Mouse (Mus musculus) adrenal gland (tissue): ENCODE measurements around the gene Olfr957.

ENCODE experiments used
- intact Hi-C: fragments of 180-260 bp; cut with DNase I; formaldehyde crosslinking; loops from one replicate; pipeline ENCODE4 v1.15.1; 2025
- long read RNA-seq, 2 experiments: library from polyadenylated mRNA; unstranded; transcript quantifications; one replicate each; pipeline ENCODE4 v2.0.0; 2020; ENCODE audit warnings: borderline replicate concordance in 1 of 2; ENCODE audit not compliant: insufficient replicate concordance in 1 of 2

The Olfr957 gene
- long read RNA-seq, experiment 1: 0 reads
- long read RNA-seq, experiment 2: 0 reads

DNA sequence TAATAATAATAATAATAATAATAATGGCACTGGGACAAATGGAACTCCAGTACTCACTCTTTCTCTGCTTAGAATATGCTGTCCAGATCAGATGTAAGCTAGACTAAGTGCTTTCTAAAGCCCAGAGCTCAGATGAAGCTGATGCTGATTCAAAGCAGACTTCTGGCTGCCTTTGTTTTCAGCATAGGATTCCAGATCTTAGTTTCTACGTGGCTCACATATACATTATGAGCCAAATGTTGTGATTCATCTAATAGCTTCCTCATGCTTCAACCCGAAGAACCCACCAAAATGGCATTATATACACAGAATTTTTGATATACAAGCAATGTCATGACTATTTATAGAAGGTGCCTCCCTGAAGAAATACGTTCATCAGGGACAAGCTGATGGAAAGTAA lies at the start of gene Olfr957:
Gene Olfr957, minus strand, starts transcription at position 279 of the 400 bp plus-strand sequence.
- intact Hi-C loops: no loop called here

DNA sequence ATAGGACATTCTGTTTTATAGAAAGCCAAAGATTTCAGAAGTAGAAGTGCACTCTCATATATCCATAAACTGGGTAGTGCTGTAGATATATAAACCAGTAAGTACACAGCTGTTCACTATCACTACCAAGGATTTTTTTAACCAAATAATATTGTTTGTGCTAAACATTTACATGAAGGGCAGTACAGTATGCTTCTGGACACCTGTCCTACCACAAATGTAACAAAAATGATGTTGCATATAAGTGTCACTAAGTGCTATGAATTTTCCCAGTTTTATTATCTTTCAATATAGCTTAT lies 42.7 kb upstream of the Olfr957 start:
- intact Hi-C loops: no loop called here

GRCm38 (mm10) chr9:39557529-39558348 lies 42.1 kb upstream of the Olfr957 start:
- intact Hi-C loops: no loop called here

DNA sequence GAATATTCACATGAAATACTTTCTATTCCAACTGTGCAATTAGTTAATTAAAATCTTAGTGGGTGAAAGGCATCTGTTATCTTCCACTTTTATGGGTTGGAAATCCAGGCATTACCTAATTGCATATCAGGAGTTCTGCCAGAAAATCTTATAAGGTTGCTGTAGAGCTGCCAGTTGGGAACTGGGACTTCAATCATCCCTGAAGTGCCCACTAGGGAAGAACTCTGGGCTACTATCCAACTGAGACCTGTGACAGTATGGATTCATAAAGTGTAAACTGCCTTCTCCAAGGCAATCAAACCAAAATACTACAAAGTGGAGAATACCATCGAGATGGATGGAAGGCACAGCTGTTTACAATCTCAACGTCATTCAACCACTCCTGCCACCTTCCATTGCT lies 38.3 kb upstream of the Olfr957 start, which contains the start of gene Olfr958:
Gene Olfr958, minus strand, starts transcription at position 109 of the 400 bp plus-strand sequence.
- intact Hi-C loops: no loop called here

- intact Hi-C loops: no loop called here
Observed at GRCm38 (mm10) chr9:39550806-39551205, 35.2 kb upstream of the Olfr957 start.

GRCm38 (mm10) chr9:39523616-39524285 lies 8.1 kb upstream of the Olfr957 start:
- intact Hi-C loops: no loop called here

- intact Hi-C loops: no loop called here
Observed at GRCm38 (mm10) chr9:39518595-39518994, 3.0 kb upstream of the Olfr957 start.

- intact Hi-C loops: loop anchor here (5.0 kb wide), 1 partner anchor 103 kb away; the partner anchor contains the start of gene Olfr148
Observed at GRCm38 (mm10) chr9:39509412-39509811, 6.2 kb downstream of the Olfr957 start.

DNA sequence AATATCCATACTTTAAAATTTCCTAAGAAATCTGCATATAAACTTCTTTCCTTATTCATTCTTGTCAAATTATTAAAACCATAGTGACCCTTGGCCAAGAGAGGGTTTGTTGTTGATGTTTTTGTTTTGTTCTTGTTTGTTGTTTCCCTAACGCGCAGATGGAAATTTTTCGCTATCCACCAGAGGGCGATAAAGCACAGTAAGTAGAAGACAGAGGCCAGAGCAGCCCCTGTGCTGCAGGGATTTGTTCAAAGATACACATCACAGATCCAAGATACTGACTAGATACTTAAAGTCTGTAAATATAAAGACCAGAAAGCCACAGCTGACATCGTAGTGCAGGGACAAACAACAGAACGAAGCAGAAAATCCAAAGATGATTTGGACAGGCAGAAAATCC lies 6.6 kb downstream of the Olfr957 start:
- intact Hi-C loops: loop anchor here (5.0 kb wide), 1 partner anchor 103 kb away; the partner anchor contains the start of gene Olfr148

- intact Hi-C loops: no loop called here
Observed at GRCm38 (mm10) chr9:39493895-39494294, 21.7 kb downstream of the Olfr957 start, which contains the start of gene Olfr44. Gene Olfr44, minus strand, starts transcription at chr9:39493995.

- intact Hi-C loops: loop anchor here (5.0 kb wide), 1 partner anchor 40 kb away; no protein-coding TSS in a partner anchor
Observed at GRCm38 (mm10) chr9:39471844-39472243, 43.8 kb downstream of the Olfr957 start, which contains the start of gene Olfr955. Gene Olfr955, minus strand, starts transcription at chr9:39471944.
